Mouse (Mus musculus) embryo, embryonic 9.5 days (tissue): Measurements from ENCODE around the gene Phactr2.
A peak's percentile ranks its signal among the peaks of the same experiment; 100 is the strongest.

ENCODE experiments used
- DNase-seq: peaks from one replicate; pipeline ENCODE4 v3.0.0-alpha.2; 2017; ENCODE audit errors: extremely low spot score

Gene Phactr2

GRCm38 (mm10) chr10:13331405-13332032 is 142.7 kb downstream of the Phactr2 start:
- no peak for DNase-seq

- no peak for DNase-seq
Observed at GRCm38 (mm10) chr10:13328602-13329001, 145.6 kb downstream of the Phactr2 start.

GRCm38 (mm10) chr10:13326149-13326873 is 147.9 kb downstream of the Phactr2 start:
- no peak for DNase-seq

- peak; percentile 87 for DNase-seq
Observed at GRCm38 (mm10) chr10:13323806-13324411, 150.3 kb downstream of the Phactr2 start.

GRCm38 (mm10) chr10:13323139-13323805 is 150.9 kb downstream of the Phactr2 start:
- DNase-seq, result peak; percentile 29

- no peak for DNase-seq
Observed at GRCm38 (mm10) chr10:13314999-13315398, 159.2 kb downstream of the Phactr2 start.

GRCm38 (mm10) chr10:13312576-13312975 is 161.6 kb downstream of the Phactr2 start:
- DNase-seq, result no peak

GRCm38 (mm10) chr10:13311612-13312011 is 162.6 kb downstream of the Phactr2 start:
- DNase-seq, result no peak

- DNase-seq, result no peak
Observed at GRCm38 (mm10) chr10:13310075-13310474, 164.1 kb downstream of the Phactr2 start.

- no peak for DNase-seq
Observed at GRCm38 (mm10) chr10:13304641-13305241, 169.5 kb downstream of the Phactr2 start.

- DNase-seq, result no peak
Observed at GRCm38 (mm10) chr10:13303271-13304265, 170.6 kb downstream of the Phactr2 start.

GRCm38 (mm10) chr10:13300601-13301000 is 173.6 kb downstream of the Phactr2 start:
- DNase-seq, result no peak

- DNase-seq, result no peak
Observed at GRCm38 (mm10) chr10:13300196-13300595, 174.0 kb downstream of the Phactr2 start.

- DNase-seq, result no peak
Observed at GRCm38 (mm10) chr10:13294886-13295285, 179.3 kb downstream of the Phactr2 start.

GRCm38 (mm10) chr10:13292026-13292425 is 182.2 kb downstream of the Phactr2 start:
- DNase-seq, result no peak

- no peak for DNase-seq
Observed at GRCm38 (mm10) chr10:13289252-13289961, 184.8 kb downstream of the Phactr2 start.

GRCm38 (mm10) chr10:13288296-13288695 is 185.9 kb downstream of the Phactr2 start:
- DNase-seq, result no peak

- no peak for DNase-seq
Observed at GRCm38 (mm10) chr10:13283441-13283840, 190.8 kb downstream of the Phactr2 start.

GRCm38 (mm10) chr10:13280298-13280853 is 193.8 kb downstream of the Phactr2 start:
- DNase-seq, result no peak

- DNase-seq, result no peak
Observed at GRCm38 (mm10) chr10:13276298-13276697, 197.9 kb downstream of the Phactr2 start.
